Mouse (Mus musculus): ENCODE data around the gene Bak1. TPM values are rescaled to one million over a fixed set of nuclear protein-coding genes. Genes with fewer than 3 reads are reported as not detected.
A peak's percentile ranks its signal among the peaks of the same experiment; 100 is the strongest.

Bak1 gene
- total RNA-seq, 2 experiments from 2014 or later: 30.6 to 36.0 TPM

GRCm38 (mm10) chr17:27025951-27026350 lies 2.9 kb downstream of the Bak1 start:
- DNase-seq: no peak
- intact Hi-C loops (cut with DNase I): loop anchor here (5.0 kb wide), 1 partner anchor 94 kb away; the partner anchor contains the start of gene Phf1

GRCm38 (mm10) chr17:27025326-27025902 lies 3.4 kb downstream of the Bak1 start:
- intact Hi-C loops (cut with DNase I): loop anchor here (5.0 kb wide), 1 partner anchor 93 kb away; the partner anchor contains the start of gene Phf1
- no peak for DNase-seq

- no peak for DNase-seq
- intact Hi-C loops (cut with DNase I): no loop called here
These were observed 5.5 kb downstream of the Bak1 start for GRCm38 (mm10) chr17:27023342-27023741.

GRCm38 (mm10) chr17:27021736-27022135 lies 7.1 kb downstream of the Bak1 start:
- intact Hi-C loops (cut with DNase I): no loop called here

GRCm38 (mm10) chr17:27021076-27021475 lies 7.7 kb downstream of the Bak1 start:
- intact Hi-C loops (cut with DNase I): no loop called here
- no peak for DNase-seq

More at GRCm38 (mm10) chr17:27021736-27022135, 7.1 kb downstream of the Bak1 start:
- DNase-seq: no peak

- DNase-seq: no peak
- intact Hi-C loops (cut with DNase I): no loop called here
These were observed 10.1 kb downstream of the Bak1 start for GRCm38 (mm10) chr17:27018555-27019196.

GRCm38 (mm10) chr17:27017564-27018499 lies 11.0 kb downstream of the Bak1 start:
- intact Hi-C loops (cut with DNase I): no loop called here
- peak; percentile 90 to 93 for DNase-seq

- intact Hi-C loops (cut with DNase I): no loop called here
- no peak for DNase-seq
These were observed 15.9 kb downstream of the Bak1 start for GRCm38 (mm10) chr17:27012909-27013308.

GRCm38 (mm10) chr17:27011998-27012672 lies 16.7 kb downstream of the Bak1 start:
- no peak for DNase-seq
- intact Hi-C loops (cut with DNase I): no loop called here

- DNase-seq: no peak
- intact Hi-C loops (cut with DNase I): no loop called here
These were observed 17.6 kb downstream of the Bak1 start for GRCm38 (mm10) chr17:27011167-27011566.

- intact Hi-C loops (cut with DNase I): no loop called here
- DNase-seq: no peak
These were observed 20.5 kb downstream of the Bak1 start for GRCm38 (mm10) chr17:27008277-27008676.

GRCm38 (mm10) chr17:27005644-27006043 lies 23.2 kb downstream of the Bak1 start:
- intact Hi-C loops (cut with DNase I): no loop called here
- DNase-seq: no peak

- intact Hi-C loops (cut with DNase I): no loop called here
- no peak for DNase-seq
These were observed 23.8 kb downstream of the Bak1 start for GRCm38 (mm10) chr17:27004903-27005485.

GRCm38 (mm10) chr17:27004431-27004830 lies 24.4 kb downstream of the Bak1 start:
- peak; percentile 51 to 76 for DNase-seq
- intact Hi-C loops (cut with DNase I): no loop called here

- intact Hi-C loops (cut with DNase I): no loop called here
- DNase-seq: peak in 1 of 2 experiments; percentile 42
These were observed 26.9 kb downstream of the Bak1 start for GRCm38 (mm10) chr17:27001889-27002288.

GRCm38 (mm10) chr17:27001151-27001550 lies 27.7 kb downstream of the Bak1 start:
- intact Hi-C loops (cut with DNase I): no loop called here
- peak in 1 of 2 experiments; percentile 35 for DNase-seq

- no peak for DNase-seq
- intact Hi-C loops (cut with DNase I): no loop called here
These were observed 28.8 kb downstream of the Bak1 start for GRCm38 (mm10) chr17:26999996-27000395.

GRCm38 (mm10) chr17:26998283-26998682 lies 30.5 kb downstream of the Bak1 start:
- DNase-seq: no peak
- intact Hi-C loops (cut with DNase I): no loop called here

- DNase-seq: no peak
- intact Hi-C loops (cut with DNase I): no loop called here
These were observed 31.1 kb downstream of the Bak1 start for GRCm38 (mm10) chr17:26997661-26998060.

GRCm38 (mm10) chr17:26995562-26995961 lies 33.2 kb downstream of the Bak1 start:
- intact Hi-C loops (cut with DNase I): no loop called here
- DNase-seq: no peak

All from heart, postnatal 14 days (tissue).